Mouse (Mus musculus) urinary bladder, postnatal 36 days (tissue): ENCODE results near the gene Lamtor4.
"Not testable (repeated sequence)": the region's sequence is repeated elsewhere in the genome, so short reads cannot be mapped to it uniquely, and the experiment has no call there.

ENCODE experiments used
- DNase-seq, 2 experiments: peaks; one replicate each; pipeline ENCODE4 v3.0.0; 2022; ENCODE audit warnings: low spot score in 2 of 2, mixed read lengths in 1 of 2

Lamtor4 gene

GRCm38 (mm10) chr5:138255353-138256093 is at the start of gene Lamtor4:
Gene Lamtor4 (plus strand): TSS chr5:138255482.
- DNase-seq: peak; percentile 87 to 93

GRCm38 (mm10) chr5:138207253-138207652 is 48.0 kb upstream of the Lamtor4 start:
- peak in 1 of 2 experiments; percentile 19 for DNase-seq

GRCm38 (mm10) chr5:138207873-138208272 is 47.4 kb upstream of the Lamtor4 start:
- DNase-seq: no peak

- not testable (repeated sequence) for DNase-seq
Observed at GRCm38 (mm10) chr5:138216632-138217031, 38.6 kb upstream of the Lamtor4 start.

- DNase-seq: no peak
Observed at GRCm38 (mm10) chr5:138219864-138220263, 35.4 kb upstream of the Lamtor4 start.

- peak; percentile 85 to 89 for DNase-seq
Observed at GRCm38 (mm10) chr5:138222111-138222510, 33.2 kb upstream of the Lamtor4 start.

- no peak for DNase-seq
Observed at GRCm38 (mm10) chr5:138223287-138223686, 32.0 kb upstream of the Lamtor4 start.

GRCm38 (mm10) chr5:138225700-138226099 is 29.6 kb upstream of the Lamtor4 start, which contains the start of gene Nxpe5:
Gene Nxpe5 (plus strand): TSS chr5:138225898.
- no peak for DNase-seq

- no peak for DNase-seq
Observed at GRCm38 (mm10) chr5:138226491-138226890, 28.8 kb upstream of the Lamtor4 start.

GRCm38 (mm10) chr5:138227367-138227766 is 27.9 kb upstream of the Lamtor4 start:
- DNase-seq: no peak

- DNase-seq: no peak
Observed at GRCm38 (mm10) chr5:138228026-138228425, 27.3 kb upstream of the Lamtor4 start.

- no peak for DNase-seq
Observed at GRCm38 (mm10) chr5:138229511-138229910, 25.8 kb upstream of the Lamtor4 start.

- DNase-seq: no peak
Observed at GRCm38 (mm10) chr5:138233778-138234177, 21.5 kb upstream of the Lamtor4 start.

- no peak for DNase-seq
Observed at GRCm38 (mm10) chr5:138234224-138234623, 21.1 kb upstream of the Lamtor4 start.

GRCm38 (mm10) chr5:138241511-138241910 is 13.8 kb upstream of the Lamtor4 start:
- no peak for DNase-seq

- no peak for DNase-seq
Observed at GRCm38 (mm10) chr5:138251144-138251543, 4.1 kb upstream of the Lamtor4 start.

GRCm38 (mm10) chr5:138253061-138253460 is 2.2 kb upstream of the Lamtor4 start:
- DNase-seq: no peak

- DNase-seq: no peak
Observed at GRCm38 (mm10) chr5:138256094-138256467, 799 bp downstream of the Lamtor4 start.

GRCm38 (mm10) chr5:138256966-138257584 is 1.8 kb downstream of the Lamtor4 start:
- no peak for DNase-seq

- no peak for DNase-seq
Observed at GRCm38 (mm10) chr5:138257585-138257978, 2.3 kb downstream of the Lamtor4 start.

- DNase-seq: no peak
Observed at GRCm38 (mm10) chr5:138258078-138258477, 2.8 kb downstream of the Lamtor4 start.

- DNase-seq: no peak
Observed at GRCm38 (mm10) chr5:138258542-138258941, 3.3 kb downstream of the Lamtor4 start.

GRCm38 (mm10) chr5:138258993-138259392 is 3.7 kb downstream of the Lamtor4 start:
- DNase-seq: no peak
